Mouse (Mus musculus): ENCODE measurements around the gene Rasl11a.

GRCm38 (mm10) chr5:146857620-146858019, 12.7 kb downstream of the Rasl11a start:
- TF ChIP-seq CTCF (IDR thresholded peaks at IDR 0.05; ENCODE audit: low read depth, low read length): no peak
- TF ChIP-seq POLR2A (IDR thresholded peaks at IDR 0.05; ENCODE audit: borderline replicate concordance, low read depth, low read length): no peak

Data from bone marrow macrophage, adult 2 months (primary cell).